Mouse (Mus musculus) G1E (cell line): ENCODE measurements around the gene Plekha8.

ENCODE experiments used
- CTCF ChIP-seq: IDR thresholded peaks from 2 replicates; pipeline ENCODE4 v1.5.1; 2012; ENCODE audit warnings: low read depth, low read length, inconsistent platforms, mixed read lengths
- GATA1 ChIP-seq: IDR thresholded peaks from 2 replicates; pipeline ENCODE4 v1.6.1; 2012; ENCODE audit warnings: borderline replicate concordance, low read length, inconsistent platforms, mixed read lengths
- GATA2 ChIP-seq: IDR thresholded peaks from 2 replicates; pipeline ENCODE4 v1.6.1; 2012; ENCODE audit warnings: low read depth, low read length, inconsistent platforms, borderline replicate concordance
- TAL1 ChIP-seq: conservative IDR thresholded peaks from 2 replicates; pipeline ENCODE4 v1.6.1; 2012; ENCODE audit warnings: low read depth, low read length, inconsistent platforms, mixed read lengths

- TF ChIP-seq CTCF (no peak), TAL1 (no peak), GATA1 (no peak), GATA2 (no peak)
Measured at GRCm38 (mm10) chr6:54591778-54592177, 3.1 kb upstream of the Plekha8 start.
